8 mouse cellular contexts compared by ENCODE assay signal in the genomic region with DNA sequence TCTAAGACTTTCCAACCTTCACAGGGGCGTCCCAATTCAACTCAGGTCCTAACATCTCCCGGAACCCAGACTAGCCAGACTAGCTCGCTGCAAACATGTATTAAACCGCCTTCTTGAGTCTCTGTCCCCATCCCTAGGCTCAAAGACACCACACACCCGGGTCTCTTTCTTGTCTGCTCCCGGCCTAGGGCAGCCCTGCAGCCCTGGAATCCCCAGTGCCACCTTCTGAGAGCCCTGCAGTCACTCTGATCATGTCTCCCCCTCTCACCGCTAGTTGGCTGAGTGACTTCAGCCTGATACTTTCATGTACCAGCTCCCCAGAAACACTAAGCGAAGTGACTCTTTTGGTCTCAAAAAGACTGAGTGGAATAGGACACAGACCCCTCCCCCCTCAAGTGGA. TPM values are rescaled to one million over a fixed set of nuclear protein-coding genes. Genes with fewer than 3 reads are reported as not detected.
A peak's percentile ranks its signal among the peaks of the same experiment; 100 is the strongest.
DNase-seq lines count a peak whose midpoint lies in the region; ATAC-seq and TF ChIP-seq lines count a peak whose summit lies in the region.

No protein-coding gene starts in this region.

- H3K4me2 ChIP-seq in liver, embryonic 12.5 days, result peak overlapping the region; percentile 57
- peak overlapping the region; percentile 77 for H3K4me2 ChIP-seq in intestine, embryonic 15.5 days (replicated peaks)
- peak overlapping the region; percentile 86 for H3K4me2 ChIP-seq in neural tube, embryonic 14.5 days (ENCODE audit: low read depth, low read length)

- H3K27me3 ChIP-seq in cerebellum, adult 2 months (ENCODE audit: control insufficient read depth, insufficient read depth, low read length), result no peaks in the 10 kb centered on the region
- H3K27me3 ChIP-seq in liver, embryonic 12.5 days (replicated peaks), result peaks cover 99% of the 10 kb centered on the region
- peaks cover 88% of the 10 kb centered on the region for H3K27me3 ChIP-seq in intestine, embryonic 15.5 days (replicated peaks)
- H3K27me3 ChIP-seq in neural tube, embryonic 14.5 days (ENCODE audit: control insufficient read depth, insufficient read depth, low read length), result peaks cover 42% of the 10 kb centered on the region

- intact Hi-C loops in gastrocnemius, postnatal 14 days (cut with DNase I; ENCODE audit: low total_unique reads), result no loop called here

- peaks cover 9% of the 10 kb centered on the region; the same call in 1 of the 2 replicates for H3K4me1 ChIP-seq in cerebellum, adult 2 months (ENCODE audit: control insufficient read depth, insufficient read depth, low read length)
- 0 out of 2 replicates have a peak, but pooled peaks cover 6% of the 10 kb centered on the region for H3K4me1 ChIP-seq in liver, embryonic 12.5 days
- peaks cover 5% of the 10 kb centered on the region for H3K4me1 ChIP-seq in intestine, embryonic 15.5 days (replicated peaks)
- peaks cover 13% of the 10 kb centered on the region for H3K4me1 ChIP-seq in neural tube, embryonic 14.5 days (ENCODE audit: control insufficient read depth, insufficient read depth, low read length)

- no peak overlapping the region for H3K9ac ChIP-seq in liver, embryonic 12.5 days
- no peak overlapping the region for H3K9ac ChIP-seq in intestine, embryonic 15.5 days
- peak overlapping the region; percentile 44 for H3K9ac ChIP-seq in neural tube, embryonic 14.5 days (replicated peaks; ENCODE audit: low read depth, low read length)

- no peak for ATAC-seq in liver, embryonic 12.5 days
- no peak for ATAC-seq in intestine, embryonic 15.5 days
- ATAC-seq in neural tube, embryonic 14.5 days (ENCODE audit: low read depth), result no peak

- no peak overlapping the region for H3K27ac ChIP-seq in cerebellum, adult 2 months (ENCODE audit: insufficient read depth, low read length)
- H3K27ac ChIP-seq in liver, embryonic 12.5 days, result no peak overlapping the region
- H3K27ac ChIP-seq in intestine, embryonic 15.5 days, result no peak overlapping the region
- no peak overlapping the region for H3K27ac ChIP-seq in neural tube, embryonic 14.5 days (ENCODE audit: low read depth, low read length)

- DNase-seq in cerebellum, adult 2 months, result no peak
- DNase-seq in cerebellum, adult 9-11 months, result no peak
- DNase-seq in liver, result no peak
- DNase-seq in frontal cortex, adult 2 months (ENCODE audit: extremely low spot score in 1 of 2, low spot score in 1 of 2), result no peak
- DNase-seq in gastrocnemius, postnatal 14 days, result no peak

- no peak for TF ChIP-seq POLR2A in cerebellum, adult 2 months (IDR thresholded peaks at IDR 0.05; ENCODE audit: borderline replicate concordance, insufficient read depth, low read length)

- WGBS in cerebellum, adult 2 months, result 22% methylated on average over 8 of the region's 8 CpGs
- WGBS in liver, embryonic 12.5 days (ENCODE audit: insufficient replicate concordance), result 8% methylated on average over 8 of the region's 8 CpGs
- 10% methylated on average over 8 of the region's 8 CpGs for WGBS in intestine, embryonic 15.5 days
- 4% methylated on average over 8 of the region's 8 CpGs for WGBS in neural tube, embryonic 14.5 days

- H3K4me3 ChIP-seq in cerebellum, adult 2 months (replicated peaks; ENCODE audit: insufficient read depth, low read depth, low read length), result peak overlapping the region; percentile 2
- peak overlapping the region; percentile 34; the same call in 1 of the 2 replicates for H3K4me3 ChIP-seq in liver, embryonic 12.5 days
- peak overlapping the region; percentile 35 for H3K4me3 ChIP-seq in intestine, embryonic 15.5 days (replicated peaks)
- peak overlapping the region; percentile 38 for H3K4me3 ChIP-seq in neural tube, embryonic 14.5 days (ENCODE audit: low read depth, low read length)

- H3K36me3 ChIP-seq in liver, embryonic 12.5 days, result no peaks in the 10 kb centered on the region
- H3K36me3 ChIP-seq in intestine, embryonic 15.5 days, result no peaks in the 10 kb centered on the region
- H3K36me3 ChIP-seq in neural tube, embryonic 14.5 days (ENCODE audit: control insufficient read depth, insufficient read depth, low read length), result no peaks in the 10 kb centered on the region

- TF ChIP-seq CTCF in cerebellum, adult 2 months (IDR thresholded peaks at IDR 0.05; ENCODE audit: borderline replicate concordance, insufficient read depth, low read depth, low read length), result no peak

- H3K9me3 ChIP-seq in liver, embryonic 12.5 days (replicated peaks), result no peaks in the 10 kb centered on the region
- H3K9me3 ChIP-seq in intestine, embryonic 15.5 days, result no peaks in the 10 kb centered on the region
- no peaks in the 10 kb centered on the region for H3K9me3 ChIP-seq in neural tube, embryonic 14.5 days (ENCODE audit: control insufficient read depth, low read length)

RNA-seq across cellular contexts. Expression of a gene that starts 7.9 kb away (rescaled TPM):
- polyA plus RNA-seq in cerebellum, adult 2 months (2012; rRNA removed), result 73.1 and 73.6 TPM in 2 replicates
- polyA plus RNA-seq in liver, embryonic 12.5 days (2016; fragmentation: Nextera tagmentation; extraction: Ambion mirVana), result not detected in 2 replicates
- 0.14 and 0.36 TPM in 2 replicates for polyA plus RNA-seq in intestine, embryonic 15.5 days (2015; fragmentation: Nextera tagmentation; extraction: Ambion mirVana)
- 9.2 and 12.6 TPM in 2 replicates for polyA plus RNA-seq in neural tube, embryonic 14.5 days (2014; fragmentation: Nextera tagmentation; extraction: Ambion mirVana)
- 30.1 and 34.9 TPM in 2 replicates for polyA plus RNA-seq in frontal cortex, adult 2 months (2012; rRNA removed)
- 1 to 10 TPM in 1 of 2 experiments, under 1 TPM in 1; 0.62 to 3.3 TPM for total RNA-seq in gastrocnemius, postnatal 14 days (2021)

RNA-seq across cellular contexts. Expression of a gene that starts 10.6 kb away (rescaled TPM):
- polyA plus RNA-seq in cerebellum, adult 2 months (2012; rRNA removed), result 1.2 and 1.9 TPM in 2 replicates
- polyA plus RNA-seq in liver, embryonic 12.5 days (2016; fragmentation: Nextera tagmentation; extraction: Ambion mirVana), result 0.13 TPM in 1 of 2 replicates, not detected in the other
- 3.1 and 3.9 TPM in 2 replicates for polyA plus RNA-seq in intestine, embryonic 15.5 days (2015; fragmentation: Nextera tagmentation; extraction: Ambion mirVana)
- polyA plus RNA-seq in neural tube, embryonic 14.5 days (2014; fragmentation: Nextera tagmentation; extraction: Ambion mirVana), result 2.9 and 3.4 TPM in 2 replicates
- 1.1 and 1.5 TPM in 2 replicates for polyA plus RNA-seq in frontal cortex, adult 2 months (2012; rRNA removed)
- 1 to 10 TPM; 4.2 to 5.6 TPM for total RNA-seq in gastrocnemius, postnatal 14 days (2021)

RNA-seq across cellular contexts. Expression of a gene that starts 18.7 kb away (rescaled TPM):
- polyA plus RNA-seq in cerebellum, adult 2 months (2012; rRNA removed), result 4.6 and 4.8 TPM in 2 replicates
- 0.14 and 0.15 TPM in 2 replicates for polyA plus RNA-seq in liver, embryonic 12.5 days (2016; fragmentation: Nextera tagmentation; extraction: Ambion mirVana)
- 0.18 TPM in 1 of 2 replicates, not detected in the other for polyA plus RNA-seq in intestine, embryonic 15.5 days (2015; fragmentation: Nextera tagmentation; extraction: Ambion mirVana)
- polyA plus RNA-seq in neural tube, embryonic 14.5 days (2014; fragmentation: Nextera tagmentation; extraction: Ambion mirVana), result 6.4 and 8.2 TPM in 2 replicates
- 1.6 and 1.9 TPM in 2 replicates for polyA plus RNA-seq in frontal cortex, adult 2 months (2012; rRNA removed)
- total RNA-seq in gastrocnemius, postnatal 14 days (2021), result not detected

RNA-seq across cellular contexts. Expression of a gene that starts 32.4 kb away (rescaled TPM):
- not detected in 2 replicates for polyA plus RNA-seq in cerebellum, adult 2 months (2012; rRNA removed)
- polyA plus RNA-seq in liver, embryonic 12.5 days (2016; fragmentation: Nextera tagmentation; extraction: Ambion mirVana), result not detected in 2 replicates
- polyA plus RNA-seq in intestine, embryonic 15.5 days (2015; fragmentation: Nextera tagmentation; extraction: Ambion mirVana), result 0.06 TPM in 1 of 2 replicates, not detected in the other
- not detected in 2 replicates for polyA plus RNA-seq in neural tube, embryonic 14.5 days (2014; fragmentation: Nextera tagmentation; extraction: Ambion mirVana)
- polyA plus RNA-seq in frontal cortex, adult 2 months (2012; rRNA removed), result not detected in 2 replicates
- 100 to 1,000 TPM; 150 to 230 TPM for total RNA-seq in gastrocnemius, postnatal 14 days (2021)
